Mouse (Mus musculus): ENCODE data around the gene Dnajc4. TPM values are rescaled to one million over a fixed set of nuclear protein-coding genes. Genes with fewer than 3 reads are reported as not detected.

The Dnajc4 gene
- polyA plus RNA-seq, 1 experiment = 5.5 TPM

DNA sequence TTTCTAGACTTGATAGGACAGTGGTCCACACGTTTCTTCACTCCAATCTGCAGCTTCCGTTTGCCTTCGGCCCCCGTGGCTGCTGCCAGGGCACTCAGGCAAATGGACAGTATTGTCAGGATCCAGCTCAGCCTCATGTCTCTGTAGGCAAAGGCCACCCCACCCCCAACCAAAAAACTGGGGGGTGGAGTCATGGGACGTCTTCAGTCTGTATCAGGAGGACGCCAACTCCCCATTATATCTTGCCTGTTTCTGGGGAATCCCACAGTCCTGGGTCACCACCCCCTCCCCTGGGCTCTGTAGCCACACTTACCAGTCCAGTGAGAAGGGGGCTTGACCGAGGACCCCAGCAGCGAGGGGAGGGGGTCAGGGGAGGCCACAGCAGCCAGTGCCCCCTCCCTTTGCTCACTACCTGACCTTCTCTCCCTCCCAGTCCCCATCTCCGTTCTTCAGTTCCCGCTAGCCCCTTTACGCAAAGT is 13.3 kb downstream of the Dnajc4 start:
- Histone ChIP-seq H3K4me1 (ENCODE audit: control insufficient read depth) (peaks cover 70% of the 10 kb centered on the region), H3K27me3 (ENCODE audit: control insufficient read depth) (no peaks in the 10 kb centered on the region), H3K36me3 (ENCODE audit: control insufficient read depth) (peaks cover 41% of the 10 kb centered on the region), H3K9me3 (ENCODE audit: control insufficient read depth, low read length) (no peaks in the 10 kb centered on the region), H3K4me3 (replicated peaks) (peak overlapping the region; percentile 89)
- TF ChIP-seq TAL1 (IDR thresholded peaks at IDR 0.05; ENCODE audit: low read length) = no peak
- TF ChIP-seq GATA1 (IDR thresholded peaks at IDR 0.05; ENCODE audit: low read length) = no peak

DNA sequence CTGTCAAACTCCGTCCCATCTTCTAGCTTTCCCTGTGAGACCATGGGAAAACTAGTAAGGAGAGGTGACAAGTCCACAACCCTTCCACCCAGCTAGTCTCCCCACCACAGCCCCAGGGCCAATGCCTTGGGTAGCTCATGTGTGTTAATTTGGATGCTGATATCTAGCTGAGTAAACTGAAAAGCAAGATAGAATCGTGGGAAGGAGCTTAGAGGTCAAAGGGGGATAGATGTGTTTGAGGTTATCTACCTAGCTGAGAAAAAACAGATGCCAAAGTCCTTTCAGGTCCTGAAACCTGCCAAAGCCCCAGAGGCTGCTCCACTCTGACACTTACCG is 13.8 kb downstream of the Dnajc4 start:
- Histone ChIP-seq H3K4me1 (ENCODE audit: control insufficient read depth) (peaks cover 74% of the 10 kb centered on the region), H3K27me3 (ENCODE audit: control insufficient read depth) (no peaks in the 10 kb centered on the region), H3K4me3 (replicated peaks) (peak overlapping the region; percentile 89), H3K36me3 (ENCODE audit: control insufficient read depth) (peaks cover 37% of the 10 kb centered on the region), H3K9me3 (ENCODE audit: control insufficient read depth, low read length) (no peaks in the 10 kb centered on the region)
- TF ChIP-seq GATA1 (IDR thresholded peaks at IDR 0.05; ENCODE audit: low read length) = no peak
- TF ChIP-seq TAL1 (IDR thresholded peaks at IDR 0.05; ENCODE audit: low read length) = no peak

GRCm38 (mm10) chr19:6977759-6978638 is 14.4 kb downstream of the Dnajc4 start:
- H3K4me1 ChIP-seq (ENCODE audit: control insufficient read depth) = peaks cover 77% of the 10 kb centered on the region
- H3K27me3 ChIP-seq (ENCODE audit: control insufficient read depth) = no peaks in the 10 kb centered on the region
- H3K4me3 ChIP-seq (replicated peaks) = peak overlapping the region; percentile 89
- no peak for TF ChIP-seq TAL1 (IDR thresholded peaks at IDR 0.05; ENCODE audit: low read length)
- TF ChIP-seq GATA1 (IDR thresholded peaks at IDR 0.05; ENCODE audit: low read length) = no peak
- peaks cover 33% of the 10 kb centered on the region for H3K36me3 ChIP-seq (ENCODE audit: control insufficient read depth)
- no peaks in the 10 kb centered on the region for H3K9me3 ChIP-seq (ENCODE audit: control insufficient read depth, low read length)

- TF ChIP-seq GATA1 (IDR thresholded peaks at IDR 0.05; ENCODE audit: low read length) = no peak
- no peak for TF ChIP-seq TAL1 (IDR thresholded peaks at IDR 0.05; ENCODE audit: low read length)
- no peaks in the 10 kb centered on the region for H3K9me3 ChIP-seq (ENCODE audit: control insufficient read depth, low read length)
- H3K4me1 ChIP-seq (ENCODE audit: control insufficient read depth) = peaks cover 82% of the 10 kb centered on the region
- peak within 1 kb of the TSS; percentile 82 for H3K4me3 ChIP-seq (replicated peaks)
- no peaks in the 10 kb centered on the region for H3K27me3 ChIP-seq (ENCODE audit: control insufficient read depth)
- H3K36me3 ChIP-seq (ENCODE audit: control insufficient read depth) = peaks cover 26% of the 10 kb centered on the region
These were observed 16.5 kb downstream of the Dnajc4 start, which contains the start of gene Plcb3 for GRCm38 (mm10) chr19:6975537-6976521. Gene Plcb3, minus strand, starts transcription at chr19:6976470.

DNA sequence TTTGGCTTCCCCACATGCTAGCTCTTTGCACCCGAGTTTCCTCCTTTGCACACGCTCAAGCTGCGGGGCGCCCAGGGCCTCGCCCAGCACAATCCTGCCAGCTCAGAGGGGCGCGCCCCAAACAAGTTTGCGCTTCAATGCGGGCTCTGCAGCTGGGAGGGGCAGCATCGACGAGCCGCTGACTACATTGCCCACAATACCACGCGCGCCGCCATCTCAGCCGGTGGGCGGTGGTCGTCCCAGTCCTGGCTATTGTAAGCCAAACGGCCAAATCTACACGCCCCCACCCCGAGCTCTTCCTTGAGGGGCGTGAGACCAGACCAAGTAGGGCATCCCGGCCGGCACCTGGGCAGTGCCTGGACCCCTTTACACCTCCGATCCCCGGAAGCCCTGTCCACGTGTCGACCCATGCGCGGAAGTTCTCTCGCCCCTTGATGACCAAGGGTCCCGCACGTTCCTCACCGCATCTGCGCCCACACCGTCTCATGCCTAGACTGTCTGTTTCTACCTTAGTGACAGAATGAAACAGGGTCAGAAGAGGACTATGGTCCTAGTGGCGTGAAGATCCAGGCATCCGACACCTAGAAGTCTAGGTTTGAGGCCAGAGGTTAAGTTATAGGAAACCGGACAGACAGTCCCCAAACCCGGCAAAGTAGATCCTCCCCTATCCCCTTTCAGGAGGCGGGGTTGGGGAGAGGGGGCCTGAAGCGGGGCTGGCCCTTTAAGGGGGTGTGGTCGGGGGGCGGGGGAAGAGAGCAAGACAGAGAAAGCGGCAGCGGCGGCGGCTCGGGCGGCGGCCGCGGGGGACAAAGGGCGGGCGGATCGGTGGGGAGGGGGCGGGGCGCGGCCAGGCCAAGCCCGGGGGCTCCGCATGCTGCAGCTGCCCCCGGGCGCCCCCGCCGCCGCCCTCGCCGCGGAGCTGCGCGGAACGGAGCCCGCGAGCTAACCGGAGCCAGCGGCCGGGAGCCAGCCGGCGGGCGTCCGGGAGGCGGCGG is 17.9 kb downstream of the Dnajc4 start, which contains the start of gene Ppp1r14b:
TSS of gene Ppp1r14b (plus strand) at position 758 of the 995 bp plus-strand sequence.
- Histone ChIP-seq H3K27me3 (ENCODE audit: control insufficient read depth) (no peaks in the 10 kb centered on the region; the same call in none of the 2 replicates), H3K4me1 (ENCODE audit: control insufficient read depth) (peaks cover 90% of the 10 kb centered on the region), H3K9me3 (ENCODE audit: control insufficient read depth, low read length) (no peaks in the 10 kb centered on the region), H3K4me3 (replicated peaks) (peak within 1 kb of the TSS; percentile 82), H3K36me3 (ENCODE audit: control insufficient read depth) (peaks cover 26% of the 10 kb centered on the region)
- TF ChIP-seq GATA1 (IDR thresholded peaks at IDR 0.05; ENCODE audit: low read length) (no peak), TAL1 (IDR thresholded peaks at IDR 0.05; ENCODE audit: low read length) (no peak)

DNA sequence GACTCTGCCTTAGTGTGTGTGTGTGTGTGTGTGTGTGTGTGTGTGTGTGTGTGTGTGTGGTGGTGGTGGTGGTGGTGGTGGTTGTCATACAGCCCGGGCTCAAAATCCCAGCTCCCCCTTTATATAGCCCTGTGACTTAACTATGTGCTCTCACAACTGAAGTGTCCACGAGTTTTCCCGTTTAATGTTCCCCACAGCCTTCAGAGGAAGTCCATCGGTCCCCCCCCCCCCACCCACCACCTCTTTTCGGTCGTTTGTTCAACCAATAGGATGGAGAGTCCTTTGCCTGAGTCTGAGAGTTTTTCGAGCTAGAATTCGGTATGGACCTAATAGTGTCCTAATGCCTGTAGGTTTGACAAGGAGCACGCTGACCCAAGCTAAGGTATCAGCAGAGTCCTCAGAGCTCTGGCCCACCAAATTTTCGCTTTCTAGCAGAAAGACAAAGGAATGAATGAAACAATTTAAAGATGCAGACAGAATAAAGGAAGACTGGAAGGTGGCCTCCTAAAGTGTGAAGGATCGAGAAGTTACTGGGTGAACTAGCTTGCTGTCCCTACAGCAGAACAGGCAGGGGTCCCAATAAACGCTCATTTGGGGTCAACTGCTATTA is 18.7 kb downstream of the Dnajc4 start:
- TF ChIP-seq TAL1 (IDR thresholded peaks at IDR 0.05; ENCODE audit: low read length) (no peak), GATA1 (IDR thresholded peaks at IDR 0.05; ENCODE audit: low read length) (no peak)
- peak overlapping the region; percentile 82 for H3K4me3 ChIP-seq (replicated peaks)
- peaks cover 24% of the 10 kb centered on the region for H3K36me3 ChIP-seq (ENCODE audit: control insufficient read depth)
- H3K9me3 ChIP-seq (ENCODE audit: control insufficient read depth, low read length) = no peaks in the 10 kb centered on the region
- peaks cover 90% of the 10 kb centered on the region for H3K4me1 ChIP-seq (ENCODE audit: control insufficient read depth)
- peaks cover 8% of the 10 kb centered on the region for H3K27me3 ChIP-seq (ENCODE audit: control insufficient read depth)

DNA sequence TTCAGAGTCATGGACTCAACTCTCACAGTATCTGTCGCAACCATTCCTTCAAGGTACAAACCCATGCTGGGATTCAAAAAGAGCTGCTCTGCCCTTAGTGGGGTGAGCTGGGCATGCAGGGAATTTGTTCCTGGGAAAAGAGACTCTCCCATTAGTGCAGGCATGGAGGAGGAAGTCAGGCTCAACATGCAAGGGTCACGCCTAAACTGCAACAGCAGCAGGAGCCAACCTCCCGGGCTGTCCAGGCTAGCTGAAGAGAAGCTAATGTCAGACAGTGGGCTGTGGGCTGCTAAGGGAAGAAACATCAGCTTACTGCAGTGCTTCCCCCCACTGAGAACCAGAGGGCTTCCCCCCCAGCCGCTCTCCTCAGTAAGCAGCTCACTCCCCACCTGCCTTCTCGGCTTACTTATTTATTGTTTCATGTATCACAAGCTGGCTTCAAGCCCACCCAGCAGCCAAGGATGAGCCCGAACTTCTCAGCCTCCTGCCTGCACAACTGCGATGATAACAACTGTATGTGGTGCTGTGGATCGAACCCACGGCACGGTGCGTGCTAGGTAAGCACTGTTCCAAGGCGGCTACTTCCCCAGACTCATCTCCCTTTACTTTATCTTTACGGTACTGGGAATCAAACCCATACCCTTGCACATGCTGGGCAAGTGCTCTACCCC is 20.0 kb downstream of the Dnajc4 start:
- Histone ChIP-seq H3K27me3 (ENCODE audit: control insufficient read depth) (peaks cover 20% of the 10 kb centered on the region), H3K36me3 (ENCODE audit: control insufficient read depth) (peaks cover 11% of the 10 kb centered on the region), H3K9me3 (ENCODE audit: control insufficient read depth, low read length) (no peaks in the 10 kb centered on the region), H3K4me3 (replicated peaks) (no peak overlapping the region), H3K4me1 (ENCODE audit: control insufficient read depth) (peaks cover 90% of the 10 kb centered on the region)
- TF ChIP-seq GATA1 (IDR thresholded peaks at IDR 0.05; ENCODE audit: low read length) (no peak), TAL1 (IDR thresholded peaks at IDR 0.05; ENCODE audit: low read length) (no peak)
